Mouse (Mus musculus) spleen, adult 18-20 months (tissue): ENCODE results near the gene Sprr2b.
"Not testable (repeated sequence)": the region's sequence is repeated elsewhere in the genome, so short reads cannot be mapped to it uniquely, and the experiment has no call there.

Source experiments
- DNase-seq, 2 experiments: peaks; one replicate each; pipeline ENCODE4 v3.0.0; 2022; ENCODE audit warnings: mixed read lengths in 2 of 2

The Sprr2b gene

GRCm38 (mm10) chr3:92316320-92316719, at the start of gene Sprr2b:
Sprr2b (plus strand) TSS chr3:92316620.
- no peak for DNase-seq

GRCm38 (mm10) chr3:92271414-92271985, 44.9 kb upstream of the Sprr2b start:
- DNase-seq: not testable (repeated sequence)

- not testable (repeated sequence) for DNase-seq
These were observed 42.9 kb upstream of the Sprr2b start for GRCm38 (mm10) chr3:92273504-92273903.

- DNase-seq: not testable (repeated sequence)
These were observed 42.4 kb upstream of the Sprr2b start for GRCm38 (mm10) chr3:92274018-92274417.

GRCm38 (mm10) chr3:92279663-92280062, 36.8 kb upstream of the Sprr2b start:
- not testable (repeated sequence) for DNase-seq

GRCm38 (mm10) chr3:92280963-92281606, 35.3 kb upstream of the Sprr2b start:
- not testable (repeated sequence) for DNase-seq

- DNase-seq: not testable (repeated sequence)
These were observed 31.3 kb upstream of the Sprr2b start, which contains the start of gene Sprr2a3 for GRCm38 (mm10) chr3:92285101-92285500. Sprr2a3 (plus strand) TSS chr3:92285417.

- not testable (repeated sequence) for DNase-seq
These were observed 27.9 kb upstream of the Sprr2b start for GRCm38 (mm10) chr3:92288489-92288888.

GRCm38 (mm10) chr3:92307406-92307805, 9.0 kb upstream of the Sprr2b start:
- no peak for DNase-seq

GRCm38 (mm10) chr3:92317384-92317783, 964 bp downstream of the Sprr2b start:
- DNase-seq: no peak

- no peak for DNase-seq
These were observed 19.9 kb downstream of the Sprr2b start for GRCm38 (mm10) chr3:92336278-92336677.

GRCm38 (mm10) chr3:92338840-92339239, 22.4 kb downstream of the Sprr2b start, which contains the start of gene Sprr2d:
Sprr2d (plus strand) TSS chr3:92339140.
- no peak for DNase-seq

- DNase-seq: no peak
These were observed 35.4 kb downstream of the Sprr2b start, which contains the start of gene Sprr2e for GRCm38 (mm10) chr3:92351843-92352242. Sprr2e (plus strand) TSS chr3:92352143.

- no peak for DNase-seq
These were observed 45.2 kb downstream of the Sprr2b start for GRCm38 (mm10) chr3:92361619-92362018.

- no peak for DNase-seq
These were observed 48.5 kb downstream of the Sprr2b start, which contains the start of gene Sprr2f for GRCm38 (mm10) chr3:92364887-92365286. Sprr2f (plus strand) TSS chr3:92365187.
